Mouse (Mus musculus) heart, embryonic 16.5 days (tissue): ENCODE data around the gene St3gal3. TPM values are rescaled to one million over a fixed set of nuclear protein-coding genes. Genes with fewer than 3 reads are reported as not detected.
A peak's percentile ranks its signal among the peaks of the same experiment; 100 is the strongest.

Source experiments
- ATAC-seq: fragments of 200-750 bp; cut with Nextera tagmentation; replicated peaks from 2 replicates; pipeline ENCODE4 v1.8.0; 2017; ENCODE audit warnings: moderate number of reproducible peaks; ENCODE audit not compliant: insufficient read depth, low FRiP score; ENCODE audit errors: extremely low read depth
- H3K27ac ChIP-seq: fragments of 300-500 bp; sonication (generic); 2 replicates; pipeline ENCODE4 v1.5.1; 2014; ENCODE audit warnings: mild to moderate bottlenecking, low read length, control low read depth, moderate library complexity
- H3K27me3 ChIP-seq: fragments of 300-500 bp; sonication (generic); 2 replicates; pipeline ENCODE4 v1.6.1; 2014; ENCODE audit warnings: low read length, mixed read lengths; ENCODE audit not compliant: control insufficient read depth, insufficient read depth
- H3K36me3 ChIP-seq: fragments of 300-500 bp; sonication (generic); 2 replicates; pipeline ENCODE4 v1.6.1; 2014; ENCODE audit not compliant: control insufficient read depth, insufficient read depth
- H3K4me1 ChIP-seq: fragments of 300-500 bp; sonication (generic); 2 replicates; pipeline ENCODE4 v1.6.1; 2014; ENCODE audit warnings: low read length, mixed read lengths; ENCODE audit not compliant: control insufficient read depth, insufficient read depth
- H3K4me2 ChIP-seq: fragments of 300-500 bp; sonication (generic); 2 replicates; pipeline ENCODE4 v1.6.1; 2014; ENCODE audit warnings: low read depth, mild to moderate bottlenecking, control low read depth, low read length
- H3K4me3 ChIP-seq: fragments of 300-500 bp; sonication (generic); 2 replicates; pipeline ENCODE4 v1.5.1; 2014; ENCODE audit warnings: mild to moderate bottlenecking, control low read depth, low read length
- H3K9ac ChIP-seq: fragments of 300-500 bp; sonication (generic); 2 replicates; pipeline ENCODE4 v1.6.1; 2014; ENCODE audit warnings: low read length, control low read depth
- H3K9me3 ChIP-seq: fragments of 300-500 bp; sonication (generic); replicated peaks from 2 replicates; pipeline ENCODE4 v1.6.1; 2016; ENCODE audit warnings: low read length; ENCODE audit not compliant: control insufficient read depth
- WGBS: fragments of 180-500 bp; shearing (Covaris S2); extraction: QIAGEN DNeasy Blood & Tissue Kit; methylation state at CpG from one replicate; pipeline ENCODE4 v1.1.7; 2014; 5-methylcytosine and 5-hydroxymethylcytosine counted together
- polyA plus RNA-seq: library from polyadenylated mRNA; unstranded; fragments of >200 nt; fragmentation: Nextera tagmentation; extraction: Ambion mirVana; gene quantifications from 2 replicates; pipeline ENCODE4 v1.2.1, GENCODE M21; 2015

The St3gal3 gene
- polyA plus RNA-seq, 1 experiment from 2014 or later, result 7.8 TPM

DNA sequence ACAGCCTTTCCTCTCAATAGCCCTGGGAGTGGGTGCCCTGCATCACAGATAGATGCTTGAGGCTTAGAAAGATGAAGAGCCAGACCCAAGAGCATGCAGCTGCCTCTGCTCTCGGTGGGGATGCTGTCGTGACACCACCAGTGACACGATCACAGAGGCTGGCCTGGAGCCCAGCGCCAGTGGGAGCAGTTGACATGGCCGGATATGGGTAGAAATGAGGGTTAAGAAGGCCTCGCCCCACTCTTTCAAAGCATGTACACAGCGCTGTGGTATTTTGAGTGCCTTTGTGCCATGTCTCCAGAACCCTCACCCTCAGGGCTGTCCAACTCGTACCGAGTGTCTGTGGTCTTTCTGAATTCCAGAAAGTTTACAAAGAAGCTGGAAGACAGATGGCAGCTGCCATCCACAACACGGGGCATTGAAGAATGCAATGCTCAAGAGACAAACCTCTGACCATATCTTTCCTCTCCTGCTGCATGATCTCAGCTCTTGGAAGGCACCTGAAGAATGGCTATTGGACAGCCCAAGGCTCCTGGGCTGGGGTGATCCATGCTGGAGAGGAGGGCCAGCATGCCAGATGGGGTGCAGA, 118.3 kb downstream of the St3gal3 start:
- Histone ChIP-seq H3K4me1 (peaks cover 8% of the 10 kb centered on the region; the same call in 1 of the 2 replicates), H3K27ac (no peak overlapping the region), H3K36me3 (no peaks in the 10 kb centered on the region), H3K9ac (no peak overlapping the region), H3K4me3 (no peak overlapping the region), H3K27me3 (no peaks in the 10 kb centered on the region), H3K9me3 (no peaks in the 10 kb centered on the region), H3K4me2 (no peak overlapping the region)
- 64% methylated on average over 10 of the region's 10 CpGs for WGBS
- ATAC-seq, result no peak

DNA sequence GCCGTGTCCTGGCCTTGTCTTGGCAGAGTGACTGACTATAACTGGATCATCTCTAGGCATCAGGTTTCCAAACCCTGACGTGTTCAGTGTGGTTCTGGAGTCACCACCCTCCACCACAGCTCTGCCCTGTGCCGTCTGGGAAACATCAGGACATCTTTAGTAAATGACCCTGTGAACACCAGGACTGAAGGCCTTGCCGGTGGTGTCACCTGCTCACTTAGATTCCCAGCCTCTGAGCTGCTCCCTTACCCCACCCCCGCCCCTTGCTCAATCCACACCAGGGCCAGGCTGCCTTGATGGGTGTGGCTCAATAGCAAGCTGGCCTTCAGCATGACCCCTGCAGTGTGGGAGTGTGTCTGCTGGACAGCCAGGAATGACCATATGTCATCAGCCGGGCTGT, 119.1 kb downstream of the St3gal3 start:
- H3K4me1 ChIP-seq, result peaks cover 8% of the 10 kb centered on the region; the same call in 1 of the 2 replicates
- no peak overlapping the region for H3K4me3 ChIP-seq
- no peaks in the 10 kb centered on the region for H3K36me3 ChIP-seq
- no peak overlapping the region for H3K4me2 ChIP-seq
- no peak overlapping the region for H3K9ac ChIP-seq
- WGBS, result 37% methylated on average over 6 of the region's 6 CpGs
- H3K27ac ChIP-seq, result no peak overlapping the region
- ATAC-seq, result no peak
- H3K9me3 ChIP-seq, result no peaks in the 10 kb centered on the region
- no peaks in the 10 kb centered on the region for H3K27me3 ChIP-seq

DNA sequence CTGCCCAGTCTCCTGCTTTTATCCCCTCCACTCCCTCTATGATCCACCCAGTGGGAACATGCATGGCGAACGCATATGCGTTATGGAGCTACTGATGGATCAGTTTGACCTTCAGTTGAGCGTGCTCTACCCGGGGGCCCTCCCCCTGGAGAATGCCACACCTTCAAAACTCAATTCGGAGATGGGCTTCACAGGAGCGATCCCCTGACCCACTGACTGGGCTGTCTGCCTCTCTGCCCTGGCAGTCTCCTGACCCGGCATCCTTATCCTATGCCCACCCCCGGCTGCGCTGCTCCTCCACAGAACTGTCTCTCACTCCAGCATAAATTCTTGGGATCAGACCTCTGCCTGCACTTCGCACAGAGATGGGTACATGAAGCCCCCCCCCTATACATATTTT, 119.6 kb downstream of the St3gal3 start:
- H3K4me1 ChIP-seq, result peaks cover 8% of the 10 kb centered on the region; the same call in 1 of the 2 replicates
- WGBS, result 87% methylated on average over 11 of the region's 11 CpGs
- no peak for ATAC-seq
- H3K4me3 ChIP-seq, result no peak overlapping the region
- H3K9me3 ChIP-seq, result no peaks in the 10 kb centered on the region
- H3K27ac ChIP-seq, result no peak overlapping the region
- no peak overlapping the region for H3K4me2 ChIP-seq
- no peaks in the 10 kb centered on the region for H3K27me3 ChIP-seq
- no peaks in the 10 kb centered on the region for H3K36me3 ChIP-seq
- H3K9ac ChIP-seq, result no peak overlapping the region; the same call in 1 of the 2 replicates

DNA sequence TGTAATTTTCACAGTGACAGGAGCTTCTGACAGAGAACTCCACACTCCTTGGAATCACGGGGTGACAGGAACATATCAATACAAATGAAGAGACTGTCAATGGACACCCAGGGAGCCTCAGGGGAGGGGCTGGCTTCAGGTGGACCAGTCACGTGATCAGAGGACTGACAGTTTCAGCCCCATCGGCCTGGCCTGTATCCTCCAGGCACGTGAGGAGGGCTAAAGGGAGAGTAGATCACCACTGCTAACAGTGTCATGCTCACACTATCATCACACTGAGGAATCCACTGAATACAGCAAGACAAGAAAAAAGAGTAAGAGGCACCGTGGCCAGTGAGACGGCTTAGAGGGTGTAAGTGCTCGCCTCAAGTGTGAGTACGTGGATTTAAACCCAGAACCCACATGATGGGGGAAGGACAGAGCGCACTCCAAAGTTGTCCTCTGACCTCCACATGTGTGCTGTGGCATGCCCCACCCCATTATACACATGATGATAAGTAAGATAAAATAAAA, 124.0 kb downstream of the St3gal3 start:
- H3K9me3 ChIP-seq, result no peaks in the 10 kb centered on the region
- no peaks in the 10 kb centered on the region for H3K27me3 ChIP-seq
- no peak overlapping the region for H3K27ac ChIP-seq
- no peak overlapping the region for H3K4me3 ChIP-seq
- 83% methylated on average over 9 of the region's 9 CpGs for WGBS
- no peak overlapping the region for H3K9ac ChIP-seq
- no peak for ATAC-seq
- H3K4me1 ChIP-seq, result peaks cover 9% of the 10 kb centered on the region
- H3K36me3 ChIP-seq, result no peaks in the 10 kb centered on the region
- no peak overlapping the region for H3K4me2 ChIP-seq

DNA sequence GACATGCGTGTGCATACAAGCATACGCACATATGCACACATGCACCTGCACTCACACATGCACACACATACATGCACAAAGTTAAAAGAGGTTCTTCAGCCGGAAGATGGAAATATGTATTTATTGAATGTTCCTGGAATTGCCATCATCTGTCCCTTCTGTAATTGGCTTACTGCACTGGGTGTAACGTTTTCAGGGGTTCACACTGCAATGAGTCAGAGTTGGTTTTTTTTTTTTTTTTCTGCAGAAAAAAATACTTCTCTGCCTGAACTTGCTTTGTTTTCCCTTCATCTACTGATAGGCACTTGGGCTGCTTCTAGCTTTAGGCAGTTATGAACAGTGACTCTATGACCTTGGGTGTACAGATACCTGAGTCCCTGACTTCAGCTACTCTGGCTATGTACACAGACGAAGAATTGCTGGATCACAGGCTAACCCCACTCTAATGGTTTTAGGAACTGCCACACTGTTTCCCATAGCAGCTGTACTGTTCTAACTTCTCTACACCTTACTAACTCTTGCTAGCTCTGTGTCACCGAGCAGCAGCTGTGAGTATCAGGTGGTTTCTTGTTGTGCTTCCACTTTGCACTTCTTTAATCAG, 126.2 kb downstream of the St3gal3 start:
- H3K9me3 ChIP-seq, result no peaks in the 10 kb centered on the region
- no peak overlapping the region for H3K9ac ChIP-seq
- no peak overlapping the region for H3K4me3 ChIP-seq
- H3K36me3 ChIP-seq, result no peaks in the 10 kb centered on the region
- ATAC-seq, result no peak
- H3K4me2 ChIP-seq, result no peak overlapping the region
- 55% methylated on average over 6 of the region's 6 CpGs for WGBS
- H3K4me1 ChIP-seq, result peaks cover 4% of the 10 kb centered on the region
- H3K27me3 ChIP-seq, result no peaks in the 10 kb centered on the region
- no peak overlapping the region for H3K27ac ChIP-seq

DNA sequence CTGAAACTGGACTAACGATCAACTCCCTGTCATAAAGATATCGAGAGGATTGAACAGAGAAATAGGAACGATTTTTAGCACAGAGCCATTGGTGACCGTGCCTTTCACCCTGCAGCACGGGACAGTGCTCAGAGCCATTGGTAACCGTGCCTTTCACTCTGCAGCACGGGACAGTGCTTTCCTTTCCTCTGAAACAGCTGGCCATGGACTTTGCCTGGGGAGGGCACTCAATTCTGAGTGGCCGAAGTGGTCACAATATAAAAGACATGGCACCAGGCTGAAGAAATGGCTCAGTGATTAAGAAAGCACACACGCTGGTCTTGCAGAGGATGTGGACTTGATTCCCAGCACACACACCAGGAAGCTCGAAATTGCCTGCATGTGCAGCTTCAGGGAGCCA, 133.4 kb downstream of the St3gal3 start:
- no peaks in the 10 kb centered on the region for H3K36me3 ChIP-seq
- H3K9me3 ChIP-seq, result no peaks in the 10 kb centered on the region
- no peak overlapping the region for H3K9ac ChIP-seq
- no peaks in the 10 kb centered on the region for H3K27me3 ChIP-seq
- peaks cover 34% of the 10 kb centered on the region for H3K4me1 ChIP-seq
- no peak overlapping the region for H3K4me3 ChIP-seq
- no peak for ATAC-seq
- WGBS, result 79% methylated on average over 10 of the region's 10 CpGs
- H3K27ac ChIP-seq, result no peak overlapping the region
- no peak overlapping the region for H3K4me2 ChIP-seq

DNA sequence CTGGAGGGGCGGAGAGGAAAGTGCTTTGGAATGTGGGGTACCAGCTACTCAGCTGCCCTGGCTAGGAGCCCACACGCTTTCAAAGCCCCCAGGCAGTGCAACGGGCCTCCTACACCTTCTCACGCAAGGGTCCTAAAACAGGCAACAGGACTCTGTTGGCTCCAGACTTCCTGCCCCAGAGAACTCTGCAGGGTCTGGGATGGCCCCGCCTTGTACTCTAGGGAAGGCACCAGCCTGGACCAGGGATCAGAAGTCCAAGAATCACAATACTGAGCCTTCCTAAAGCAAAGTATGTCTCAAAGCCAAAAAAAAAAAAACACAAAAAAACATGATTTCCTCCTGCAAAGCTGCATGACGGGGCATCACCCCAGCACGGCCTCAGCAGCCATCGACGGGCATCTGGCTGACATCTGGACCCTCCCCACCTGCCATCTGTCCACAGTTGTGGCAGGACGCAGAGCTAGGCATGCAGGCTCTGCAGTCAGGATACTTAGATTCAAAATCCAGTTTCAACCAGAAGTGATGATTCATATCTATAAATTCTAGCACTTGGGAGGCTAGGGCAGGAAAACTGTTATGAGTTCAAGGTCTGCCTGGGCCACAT, 134.0 kb downstream of the St3gal3 start:
- no peak for ATAC-seq
- no peaks in the 10 kb centered on the region for H3K27me3 ChIP-seq
- 53% methylated on average over 10 of the region's 10 CpGs for WGBS
- H3K4me1 ChIP-seq, result peaks cover 34% of the 10 kb centered on the region
- H3K27ac ChIP-seq, result no peak overlapping the region
- H3K4me3 ChIP-seq, result no peak overlapping the region
- no peaks in the 10 kb centered on the region for H3K36me3 ChIP-seq
- no peak overlapping the region for H3K4me2 ChIP-seq
- H3K9ac ChIP-seq, result no peak overlapping the region
- no peaks in the 10 kb centered on the region for H3K9me3 ChIP-seq

DNA sequence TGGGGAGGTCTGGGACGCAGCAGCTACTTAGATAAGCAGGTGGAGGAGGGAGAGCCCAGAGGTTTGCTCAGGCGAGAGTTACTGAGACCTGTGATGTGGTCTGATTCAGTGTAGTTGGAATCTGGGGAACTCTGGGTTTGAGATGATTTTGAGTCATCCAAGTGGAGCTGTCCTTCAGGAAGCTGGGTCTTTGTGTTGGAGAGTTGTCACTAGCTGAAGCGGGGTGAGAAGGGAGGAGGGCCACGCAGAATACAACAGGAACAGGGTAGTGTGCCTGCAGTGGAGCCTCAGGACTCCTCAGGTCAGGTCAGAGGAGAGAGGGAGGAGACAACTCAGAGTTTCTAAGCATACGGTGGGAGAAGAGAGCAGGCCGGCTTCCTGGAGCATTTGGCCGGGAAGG, 134.8 kb downstream of the St3gal3 start:
- no peak for ATAC-seq
- H3K27me3 ChIP-seq, result no peaks in the 10 kb centered on the region
- H3K36me3 ChIP-seq, result no peaks in the 10 kb centered on the region
- no peak overlapping the region; the same call in 1 of the 2 replicates for H3K27ac ChIP-seq
- H3K4me1 ChIP-seq, result peaks cover 34% of the 10 kb centered on the region
- no peak overlapping the region for H3K4me2 ChIP-seq
- WGBS, result 42% methylated on average over 7 of the region's 7 CpGs
- no peak overlapping the region for H3K4me3 ChIP-seq
- 0 out of 2 replicates have a peak overlapping the region, but pooled peaks have one; percentile 29 for H3K9ac ChIP-seq
- H3K9me3 ChIP-seq, result no peaks in the 10 kb centered on the region
